Mouse (Mus musculus) neural tube, embryonic 13.5 days (tissue): ENCODE data around the gene Sema6c. TPM values are rescaled to one million over a fixed set of nuclear protein-coding genes. Genes with fewer than 3 reads are reported as not detected.
"Not testable (repeated sequence)": the region's sequence is repeated elsewhere in the genome, so short reads cannot be mapped to it uniquely, and the experiment has no call there.

Experiments
- ATAC-seq: fragments of 200-750 bp; cut with Nextera tagmentation; 2 replicates; pipeline ENCODE4 v1.8.0; 2017; ENCODE audit warnings: low read depth, mild to moderate bottlenecking, moderate TSS enrichment, moderate library complexity
- H3K27ac ChIP-seq: fragments of 300-500 bp; sonication (generic); replicated peaks from 2 replicates; pipeline ENCODE4 v1.5.1; 2015; ENCODE audit warnings: moderate library complexity, mild to moderate bottlenecking, inconsistent platforms
- H3K27me3 ChIP-seq: fragments of 300-500 bp; sonication (generic); 2 replicates; pipeline ENCODE4 v1.6.1; 2015; ENCODE audit warnings: mild to moderate bottlenecking, inconsistent platforms
- H3K36me3 ChIP-seq: fragments of 300-500 bp; sonication (generic); 2 replicates; pipeline ENCODE4 v1.6.1; 2015; ENCODE audit warnings: mild to moderate bottlenecking, inconsistent platforms
- H3K4me1 ChIP-seq: fragments of 300-500 bp; sonication (generic); replicated peaks from 2 replicates; pipeline ENCODE4 v1.6.1; 2015; ENCODE audit warnings: inconsistent platforms
- H3K4me2 ChIP-seq: fragments of 300-500 bp; sonication (generic); 2 replicates; pipeline ENCODE4 v1.6.1; 2015; ENCODE audit warnings: inconsistent platforms, mild to moderate bottlenecking, moderate library complexity
- H3K4me3 ChIP-seq: fragments of 300-500 bp; sonication (generic); 2 replicates; pipeline ENCODE4 v1.5.1; 2015; ENCODE audit warnings: mild to moderate bottlenecking, inconsistent platforms
- H3K9ac ChIP-seq: fragments of 300-500 bp; sonication (generic); 2 replicates; pipeline ENCODE4 v1.6.1; 2015; ENCODE audit warnings: moderate library complexity, mild to moderate bottlenecking, inconsistent platforms
- H3K9me3 ChIP-seq: fragments of 300-500 bp; sonication (generic); 2 replicates; pipeline ENCODE4 v1.6.1; 2016; ENCODE audit warnings: inconsistent platforms
- WGBS: fragments of 180-500 bp; shearing (Covaris S2); methylation state at CpG from one replicate; pipeline ENCODE4 v1.1.7; 2015; 5-methylcytosine and 5-hydroxymethylcytosine counted together
- polyA plus RNA-seq: library from polyadenylated mRNA; unstranded; fragments of >200 nt; fragmentation: Nextera tagmentation; extraction: Ambion mirVana; gene quantifications from 2 replicates; pipeline ENCODE4 v1.2.1, GENCODE M21; 2015

Sema6c gene
- polyA plus RNA-seq, 1 experiment from 2014 or later = 34.3 TPM

DNA sequence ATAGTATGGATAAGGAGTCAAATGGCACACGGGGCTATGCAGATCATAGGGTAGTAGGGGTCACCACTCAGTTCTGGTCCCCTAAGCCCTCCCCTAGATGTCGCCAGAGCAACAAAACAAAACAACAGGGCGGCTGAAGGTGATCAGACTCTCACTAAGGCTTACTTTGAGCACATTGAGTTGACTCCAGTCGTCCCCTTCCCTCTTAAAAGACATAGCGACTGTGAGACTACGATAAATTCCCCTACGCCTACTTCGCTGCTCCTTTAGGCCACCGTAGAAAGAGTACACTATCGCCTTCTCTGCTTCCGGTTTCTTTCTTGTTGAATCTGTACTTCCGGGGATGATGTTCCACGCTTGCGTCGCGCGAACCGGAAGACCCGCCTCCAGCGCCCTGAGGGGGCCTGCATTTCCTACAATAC is 26.6 kb upstream of the Sema6c start, which contains the start of the genes Scnm1 and Lysmd1:
Gene Scnm1, minus strand, starts transcription at position 332 of the 422 bp plus-strand sequence.
Gene Lysmd1, plus strand, starts transcription at position 409 of the 422 bp plus-strand sequence.
- Histone ChIP-seq H3K9me3 (no peaks in the 10 kb centered on the region), H3K4me3 (peak within 1 kb of the TSS; percentile 70), H3K9ac (peak within 1 kb of the TSS; percentile 86), H3K27ac (peak within 1 kb of the TSS; percentile 84), H3K27me3 (no peaks in the 10 kb centered on the region), H3K4me1 (peaks cover 44% of the 10 kb centered on the region), H3K36me3 (peaks cover 29% of the 10 kb centered on the region), H3K4me2 (peak within 1 kb of the TSS; percentile 89)
- WGBS = 0% methylated on average over 20 of the region's 20 CpGs
- peak; percentile 95 for ATAC-seq

DNA sequence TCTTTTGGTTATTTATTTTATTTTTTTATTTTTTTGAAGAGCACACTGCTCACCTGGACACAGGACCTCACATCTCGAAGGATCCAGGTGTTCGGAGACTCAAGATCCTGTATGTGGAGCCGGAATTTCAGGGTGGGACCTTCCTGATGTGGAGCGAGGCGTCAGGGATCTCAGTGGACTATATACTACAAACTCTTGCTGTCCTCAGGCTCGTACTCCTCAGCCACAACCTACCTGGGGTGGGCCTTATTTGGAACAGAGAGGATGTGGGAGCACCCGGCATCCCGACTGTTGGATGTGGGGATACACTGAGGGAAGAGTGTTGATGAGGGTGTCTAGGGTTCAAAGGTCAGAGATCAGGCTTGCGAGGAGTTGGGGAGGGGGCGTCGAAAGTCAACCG is 26.1 kb upstream of the Sema6c start:
- no CpG with 5 or more reads among the region's 12 CpGs for WGBS

DNA sequence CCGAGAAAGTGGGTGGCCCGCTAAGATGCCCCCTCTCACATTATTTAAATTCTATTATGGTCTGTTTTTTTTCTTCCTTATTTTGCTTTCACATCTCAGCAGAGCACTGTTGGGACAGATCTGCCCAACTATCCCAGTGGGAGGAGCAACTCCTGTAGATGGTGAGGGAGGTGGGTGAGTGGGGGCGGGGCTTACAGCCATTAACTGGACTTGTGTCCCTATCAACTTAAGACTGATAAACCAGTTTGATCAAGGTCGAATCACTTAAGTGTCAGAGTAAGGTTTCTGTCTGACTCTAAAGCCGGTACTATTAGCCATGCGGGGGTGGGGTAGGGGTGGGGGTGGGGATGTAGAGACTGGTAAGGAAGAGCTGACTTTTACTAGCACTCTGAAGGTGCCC is 25.2 kb upstream of the Sema6c start:
- no peaks in the 10 kb centered on the region for H3K27me3 ChIP-seq
- H3K9me3 ChIP-seq = no peaks in the 10 kb centered on the region
- H3K4me1 ChIP-seq = peaks cover 33% of the 10 kb centered on the region
- H3K4me3 ChIP-seq = peak overlapping the region; percentile 35
- H3K9ac ChIP-seq = peak overlapping the region; percentile 63
- 26% methylated on average over 6 of the region's 6 CpGs for WGBS
- H3K36me3 ChIP-seq = peaks cover 23% of the 10 kb centered on the region
- H3K4me2 ChIP-seq = peak overlapping the region; percentile 65
- ATAC-seq = peak; percentile 22; the same call in 1 of the 2 replicates
- no peak overlapping the region for H3K27ac ChIP-seq

More for the DNA sequence above, 26.1 kb upstream of the Sema6c start:
- H3K4me2 ChIP-seq, H3K9me3 ChIP-seq, H3K27me3 ChIP-seq, H3K27ac ChIP-seq, H3K9ac ChIP-seq: not testable (repeated sequence)
- ATAC-seq = peak; percentile 62
- Histone ChIP-seq H3K4me1 (peaks cover 42% of the 10 kb centered on the region), H3K36me3 (peaks cover 24% of the 10 kb centered on the region), H3K4me3 (peak overlapping the region; percentile 70)

DNA sequence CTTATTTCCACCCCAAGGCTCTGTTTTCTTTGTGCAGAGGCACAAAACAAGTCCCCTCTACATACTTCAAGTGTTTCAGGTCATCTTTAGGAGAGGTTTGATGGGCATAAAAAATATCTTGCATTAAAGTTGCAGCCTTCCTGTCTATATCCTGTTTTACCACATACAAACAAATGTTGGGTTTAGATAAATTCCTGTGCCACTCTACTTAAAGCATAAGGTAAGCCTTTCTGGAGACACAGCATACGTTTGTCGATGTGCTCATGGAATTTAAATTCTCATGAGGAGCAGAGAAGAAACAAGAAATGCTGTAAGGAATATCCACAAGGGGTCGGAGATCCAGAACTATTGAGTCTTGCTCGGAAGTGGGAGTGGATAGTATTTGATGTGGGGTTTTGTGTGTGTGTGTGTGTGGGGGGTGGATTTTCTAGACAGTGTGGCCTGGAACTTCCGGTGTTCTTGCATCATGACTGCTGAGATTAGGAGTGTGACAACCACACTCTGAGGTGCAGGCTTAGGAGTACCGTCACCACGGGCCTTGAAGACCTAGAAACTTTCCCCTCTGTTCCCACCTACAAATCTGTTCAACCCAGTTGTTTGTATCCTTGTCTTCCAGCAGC is 24.7 kb upstream of the Sema6c start:
- ATAC-seq = no peak
- Histone ChIP-seq H3K27me3 (no peaks in the 10 kb centered on the region), H3K36me3 (peaks cover 24% of the 10 kb centered on the region), H3K4me1 (peaks cover 29% of the 10 kb centered on the region), H3K9ac (peak overlapping the region; percentile 63), H3K9me3 (no peaks in the 10 kb centered on the region), H3K4me3 (peak overlapping the region; percentile 35), H3K27ac (no peak overlapping the region), H3K4me2 (peak overlapping the region; percentile 65)
- WGBS = 89% methylated on average over 7 of the region's 7 CpGs

DNA sequence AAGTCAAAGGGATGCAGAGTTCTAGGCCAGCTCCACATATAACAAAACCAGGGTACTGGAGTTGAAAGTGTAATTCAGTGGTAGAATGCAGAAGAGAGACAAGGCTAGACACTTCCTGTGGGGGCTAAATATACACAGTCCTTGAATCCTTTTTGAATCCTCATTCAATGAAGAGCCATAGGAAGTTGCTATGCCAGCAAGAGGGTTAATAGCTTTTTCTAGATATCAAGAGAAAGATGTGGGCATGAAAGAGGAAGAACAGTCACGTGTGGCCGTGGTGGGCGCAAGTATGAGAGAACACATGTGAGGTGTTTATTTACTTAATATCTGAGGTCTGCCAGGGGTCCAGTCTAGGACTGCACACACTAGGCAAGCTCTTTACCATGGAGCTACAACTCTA is 23.9 kb upstream of the Sema6c start:
- H3K36me3 ChIP-seq = peaks cover 30% of the 10 kb centered on the region
- H3K4me1 ChIP-seq = peaks cover 29% of the 10 kb centered on the region
- no peaks in the 10 kb centered on the region for H3K9me3 ChIP-seq
- 0 out of 2 replicates have a peak overlapping the region, but pooled peaks have one; percentile 22 for H3K9ac ChIP-seq
- no peak overlapping the region for H3K27ac ChIP-seq
- no peaks in the 10 kb centered on the region for H3K27me3 ChIP-seq
- no peak for ATAC-seq
- H3K4me2 ChIP-seq = no peak overlapping the region
- 92% methylated on average over 3 of the region's 3 CpGs for WGBS
- no peak overlapping the region for H3K4me3 ChIP-seq

DNA sequence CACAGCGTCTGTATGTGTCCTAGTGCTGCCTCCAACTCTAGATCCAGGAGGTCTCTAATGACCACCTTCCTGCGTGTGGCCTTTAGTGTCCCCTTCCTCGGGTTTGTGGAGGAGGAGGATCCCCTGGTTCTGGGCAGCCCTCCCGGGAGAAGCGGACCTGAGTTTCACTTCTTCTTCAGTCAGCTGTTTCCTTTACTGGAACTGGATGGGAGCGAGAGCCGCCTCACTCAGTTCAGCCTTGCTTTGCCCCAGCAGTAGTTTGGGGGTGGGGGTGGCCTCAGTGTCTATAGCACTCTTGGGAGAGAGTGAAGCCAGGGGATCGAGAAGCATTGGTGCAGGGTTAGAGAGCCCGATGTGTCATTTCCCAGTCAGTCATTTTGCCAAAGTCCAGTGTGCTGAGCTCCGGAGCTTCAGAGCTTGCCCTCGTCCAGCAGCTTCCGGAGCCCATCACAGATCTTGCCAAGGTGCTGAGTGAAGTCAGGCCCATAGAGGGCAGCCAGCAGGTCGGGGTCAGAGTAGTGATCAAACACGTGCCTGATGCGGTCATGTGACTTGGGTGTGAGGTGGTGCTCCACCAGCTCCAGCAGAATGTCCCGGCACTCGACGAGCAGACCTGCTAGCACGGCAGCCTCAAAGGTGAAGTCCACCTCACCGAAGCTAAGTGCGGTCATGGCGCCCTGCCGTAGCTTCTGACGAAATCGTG is 20.5 kb upstream of the Sema6c start:
- no peak overlapping the region for H3K27ac ChIP-seq
- peaks cover 28% of the 10 kb centered on the region for H3K36me3 ChIP-seq
- H3K9ac ChIP-seq = no peak overlapping the region
- no peaks in the 10 kb centered on the region for H3K9me3 ChIP-seq
- no peak overlapping the region for H3K4me3 ChIP-seq
- H3K4me1 ChIP-seq = peaks cover 21% of the 10 kb centered on the region
- 73% methylated on average over 25 of the region's 25 CpGs for WGBS
- ATAC-seq = no peak
- H3K4me2 ChIP-seq = no peak overlapping the region
- no peaks in the 10 kb centered on the region for H3K27me3 ChIP-seq

DNA sequence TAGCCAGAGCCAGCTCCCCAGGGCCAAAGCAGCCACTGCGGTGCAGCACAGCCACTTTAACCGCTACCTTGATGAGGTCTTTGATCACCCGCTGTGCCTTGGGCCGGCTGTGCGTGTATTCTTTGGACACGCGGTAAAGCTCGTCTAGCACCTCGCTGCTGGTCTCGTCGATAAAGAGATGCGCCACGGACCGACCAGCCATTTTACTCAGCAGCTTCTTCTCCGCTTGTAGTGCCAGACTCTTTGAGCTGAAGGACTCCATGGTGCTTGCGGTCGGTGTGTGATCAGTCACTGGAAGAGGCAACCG is 20.0 kb upstream of the Sema6c start:
- Histone ChIP-seq H3K36me3 (peaks cover 28% of the 10 kb centered on the region), H3K9me3 (no peaks in the 10 kb centered on the region), H3K4me2 (no peak overlapping the region), H3K27ac (no peak overlapping the region), H3K27me3 (no peaks in the 10 kb centered on the region), H3K9ac (no peak overlapping the region), H3K4me1 (peaks cover 16% of the 10 kb centered on the region), H3K4me3 (no peak overlapping the region)
- 61% methylated on average over 18 of the region's 18 CpGs for WGBS
- ATAC-seq = no peak

DNA sequence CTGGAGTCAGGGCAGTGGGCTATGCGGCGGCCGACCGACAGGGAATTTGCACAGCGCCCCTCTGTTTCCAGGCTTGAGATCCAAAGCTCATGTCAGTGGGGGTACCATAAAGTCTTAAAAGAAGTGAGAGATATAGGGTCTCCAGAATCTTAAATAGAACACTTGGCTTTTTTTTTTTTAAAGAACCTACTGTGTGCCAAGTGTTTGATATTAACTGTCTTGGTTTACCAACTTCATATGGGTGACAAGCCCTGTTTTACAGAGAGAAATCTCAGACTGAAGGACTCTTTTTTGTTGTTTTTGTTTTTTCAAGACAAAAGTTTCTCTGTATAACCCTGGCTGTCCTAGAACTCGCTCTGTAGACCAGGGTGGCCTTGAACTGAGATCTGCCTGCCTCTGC is 19.5 kb upstream of the Sema6c start:
- H3K4me2 ChIP-seq = no peak overlapping the region
- H3K4me3 ChIP-seq = no peak overlapping the region
- no peaks in the 10 kb centered on the region for H3K27me3 ChIP-seq
- no peak for ATAC-seq
- no peaks in the 10 kb centered on the region for H3K9me3 ChIP-seq
- H3K4me1 ChIP-seq = peaks cover 11% of the 10 kb centered on the region
- peaks cover 28% of the 10 kb centered on the region for H3K36me3 ChIP-seq
- WGBS = 91% methylated on average over 6 of the region's 6 CpGs
- H3K9ac ChIP-seq = no peak overlapping the region
- H3K27ac ChIP-seq = no peak overlapping the region

DNA sequence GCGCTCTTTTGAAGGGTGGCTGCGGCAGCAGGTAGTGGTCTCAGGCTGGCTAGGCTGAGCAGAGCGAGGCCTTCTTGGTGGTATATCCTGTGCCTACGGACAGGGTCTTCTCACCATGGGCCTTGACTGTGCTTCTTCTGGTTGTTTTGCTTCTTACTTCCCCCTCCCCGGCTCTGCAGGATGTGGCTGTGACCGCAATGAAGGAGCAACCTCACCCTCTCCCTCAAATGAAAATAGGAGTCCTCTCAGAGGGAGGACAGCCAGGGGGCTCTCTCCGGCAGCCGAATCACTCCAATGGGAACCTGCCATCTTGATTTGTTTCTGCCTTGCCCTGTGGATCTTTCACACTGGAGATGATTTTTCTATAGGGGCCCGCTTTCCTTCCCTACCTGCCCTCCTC is 18.8 kb upstream of the Sema6c start:
- no peak overlapping the region for H3K9ac ChIP-seq
- no peak overlapping the region for H3K4me3 ChIP-seq
- no peak for ATAC-seq
- H3K4me1 ChIP-seq = peaks cover 4% of the 10 kb centered on the region
- WGBS = 93% methylated on average over 9 of the region's 9 CpGs
- peaks cover 28% of the 10 kb centered on the region for H3K36me3 ChIP-seq
- no peaks in the 10 kb centered on the region for H3K27me3 ChIP-seq
- H3K27ac ChIP-seq = no peak overlapping the region
- H3K4me2 ChIP-seq = no peak overlapping the region
- no peaks in the 10 kb centered on the region for H3K9me3 ChIP-seq

DNA sequence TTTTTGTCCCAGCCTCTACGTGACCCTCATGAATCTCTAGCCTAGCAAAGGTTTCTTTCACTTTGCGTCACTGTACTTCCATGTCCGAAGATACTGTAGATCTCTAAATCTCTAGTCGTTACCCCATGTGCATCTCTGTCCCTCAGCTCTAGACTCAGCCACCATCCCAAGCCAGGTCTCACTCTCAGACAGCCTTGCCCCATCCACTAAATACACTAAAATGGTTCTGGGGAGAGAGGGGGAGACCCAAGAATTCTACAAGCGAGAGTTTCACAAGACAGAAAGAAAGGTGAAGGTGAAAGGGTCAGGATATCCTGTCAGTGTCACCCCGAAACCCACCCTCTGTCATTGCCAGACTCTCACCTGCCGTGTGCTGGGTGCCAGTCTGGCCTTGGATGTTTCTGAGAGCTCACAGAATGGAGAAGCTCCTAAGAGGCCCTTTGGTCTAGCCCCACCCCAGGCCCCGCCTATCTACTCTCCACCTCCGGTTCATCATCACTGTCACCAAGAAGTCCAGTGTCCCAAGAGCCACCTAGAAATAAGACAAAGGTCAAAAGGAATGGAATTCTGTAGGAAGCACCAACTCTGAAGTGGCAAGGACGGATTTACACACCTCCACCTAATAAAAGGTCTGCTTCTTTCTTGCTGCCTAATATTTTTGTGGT is 18.2 kb upstream of the Sema6c start, which contains the start of gene Tnfaip8l2:
Gene Tnfaip8l2, minus strand, starts transcription at position 409 of the 665 bp plus-strand sequence.
- Histone ChIP-seq H3K9me3 (no peaks in the 10 kb centered on the region), H3K4me1 (no peaks in the 10 kb centered on the region), H3K4me2 (no peak within 1 kb of the TSS), H3K9ac (no peak within 1 kb of the TSS), H3K36me3 (peaks cover 28% of the 10 kb centered on the region), H3K27ac (no peak within 1 kb of the TSS), H3K27me3 (no peaks in the 10 kb centered on the region), H3K4me3 (no peak within 1 kb of the TSS)
- 0 out of 2 replicates have a peak, but pooled peaks have one; percentile 25 for ATAC-seq
- WGBS = 82% methylated on average over 10 of the region's 10 CpGs

DNA sequence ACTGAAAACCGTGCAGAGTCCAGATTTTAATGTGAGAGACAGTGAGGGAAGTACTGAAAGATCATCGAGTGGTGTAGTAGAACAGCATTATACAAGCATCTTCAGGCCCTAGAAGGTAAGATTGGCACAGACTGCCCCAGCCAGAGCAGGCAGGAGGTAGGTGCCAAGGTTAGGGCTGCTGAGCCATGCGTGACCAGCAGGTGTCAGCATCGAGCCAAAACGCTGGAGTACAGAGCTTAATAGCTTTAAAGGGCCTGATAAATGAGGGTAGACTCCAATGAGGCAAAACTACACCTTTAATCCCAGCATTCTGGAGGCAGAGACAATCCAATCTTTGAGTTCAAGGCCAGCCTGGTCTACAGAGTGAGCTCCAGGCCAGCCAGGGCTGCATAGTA is 17.6 kb upstream of the Sema6c start:
- Histone ChIP-seq H3K36me3 (peaks cover 28% of the 10 kb centered on the region), H3K4me1 (no peaks in the 10 kb centered on the region), H3K9ac (no peak overlapping the region), H3K27ac (no peak overlapping the region), H3K9me3 (no peaks in the 10 kb centered on the region), H3K27me3 (no peaks in the 10 kb centered on the region), H3K4me3 (no peak overlapping the region), H3K4me2 (no peak overlapping the region)
- 11% methylated on average over 5 of the region's 5 CpGs for WGBS
- ATAC-seq = peak; percentile 68

DNA sequence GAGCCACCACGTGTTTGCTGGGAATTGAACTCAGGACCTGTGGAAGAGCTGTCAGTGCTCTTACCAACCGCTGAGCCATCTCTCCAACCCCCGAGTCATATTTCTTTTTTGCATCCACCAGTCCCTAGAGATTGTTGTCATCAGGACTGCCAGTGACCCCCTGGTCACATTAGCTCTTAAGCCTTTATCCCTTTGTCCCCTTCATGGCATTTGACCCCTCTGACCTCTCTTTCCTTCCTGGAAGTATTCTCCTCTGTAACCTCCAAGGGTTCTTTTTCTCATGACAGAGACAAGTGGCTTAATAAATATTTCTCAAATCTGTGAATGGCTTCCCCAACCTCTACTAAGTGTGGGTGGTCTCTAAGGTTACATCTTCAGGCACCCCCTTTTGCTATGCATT is 12.3 kb upstream of the Sema6c start:
- H3K27ac ChIP-seq = no peak overlapping the region
- H3K9ac ChIP-seq = no peak overlapping the region
- H3K9me3 ChIP-seq = no peaks in the 10 kb centered on the region
- no peaks in the 10 kb centered on the region for H3K27me3 ChIP-seq
- no peak overlapping the region for H3K4me3 ChIP-seq
- 18% methylated on average over 3 of the region's 3 CpGs for whole genome bisulfite sequencing
- no peaks in the 10 kb centered on the region for H3K4me1 ChIP-seq
- no peak for ATAC-seq
- no peak overlapping the region for H3K4me2 ChIP-seq
- H3K36me3 ChIP-seq = no peaks in the 10 kb centered on the region
